Mouse (Mus musculus) lung, adult 2 months (tissue): ENCODE measurements around the gene Serpinh1. TPM values are rescaled to one million over a fixed set of nuclear protein-coding genes. Genes with fewer than 3 reads are reported as not detected.

Experiments used
- DNase-seq: peaks from one replicate; pipeline ENCODE4 v3.0.0; 2022
- H3K4me1 ChIP-seq: fragments of 200-500 bp; 2 replicates; pipeline ENCODE4 v1.6.1; 2011; ENCODE audit warnings: low read length; ENCODE audit not compliant: control insufficient read depth, insufficient read depth
- H3K4me3 ChIP-seq: fragments of 200-500 bp; replicated peaks from 2 replicates; pipeline ENCODE3; 2011; ENCODE audit warnings: low read depth, mild to moderate bottlenecking, control low read depth, low read length; ENCODE audit errors: extremely low read depth
- CTCF ChIP-seq: fragments of 200-500 bp; IDR thresholded peaks from 2 replicates; pipeline ENCODE4 v1.5.1; 2011; ENCODE audit warnings: mild to moderate bottlenecking, low read length, control low read depth; ENCODE audit not compliant: insufficient read depth
- POLR2A ChIP-seq: fragments of 200-500 bp; IDR thresholded peaks from 2 replicates; pipeline ENCODE4 v1.6.1; 2011; ENCODE audit warnings: low read depth, mild to moderate bottlenecking, control low read depth, low read length, borderline replicate concordance; ENCODE audit errors: extremely low read depth
- WGBS: fragments of 180-500 bp; shearing (Covaris S2); methylation state at CpG from one replicate; pipeline ENCODE4 v1.1.7; 2018; 5-methylcytosine and 5-hydroxymethylcytosine counted together
- polyA plus RNA-seq: library from polyadenylated mRNA; depleted of rRNA; stranded (reverse); fragments of >200 nt; gene quantifications from 2 replicates; pipeline ENCODE4 v1.2.3, GENCODE M21; 2012

Serpinh1 gene
- polyA plus RNA-seq, 1 experiment = 388 TPM

GRCm38 (mm10) chr7:99356244-99356930 is 3.3 kb upstream of the Serpinh1 start:
- no peak overlapping the region for H3K4me3 ChIP-seq
- 18% methylated on average over 9 of the region's 9 CpGs for WGBS
- peak; percentile 55 for DNase-seq
- H3K4me1 ChIP-seq = peaks cover 27% of the 10 kb centered on the region
- no peak for TF ChIP-seq CTCF
- TF ChIP-seq POLR2A = no peak

GRCm38 (mm10) chr7:99355731-99356131 is 2.7 kb upstream of the Serpinh1 start:
- Histone ChIP-seq H3K4me1 (peaks cover 31% of the 10 kb centered on the region), H3K4me3 (no peak overlapping the region)
- peak; percentile 71 for DNase-seq
- WGBS = 27% methylated on average over 7 of the region's 7 CpGs
- TF ChIP-seq POLR2A (no peak; the same call in 1 of the 2 replicates), CTCF (no peak)

- TF ChIP-seq CTCF (no peak), POLR2A (peak; percentile 45; the same call in 1 of the 2 replicates)
- Histone ChIP-seq H3K4me1 (peaks cover 30% of the 10 kb centered on the region), H3K4me3 (peak overlapping the region; percentile 95)
- WGBS = 7% methylated on average over 18 of the region's 18 CpGs
- DNase-seq = peak; percentile 59
Observed at GRCm38 (mm10) chr7:99351802-99352517, 1.1 kb downstream of the Serpinh1 start.

- Histone ChIP-seq H3K4me1 (peaks cover 24% of the 10 kb centered on the region), H3K4me3 (peak overlapping the region; percentile 95)
- DNase-seq = no peak
- TF ChIP-seq CTCF (no peak), POLR2A (no peak)
- 15% methylated on average over 12 of the region's 12 CpGs for WGBS
Observed at GRCm38 (mm10) chr7:99351104-99351801, 1.8 kb downstream of the Serpinh1 start.

- DNase-seq = no peak
- no peak overlapping the region for H3K4me3 ChIP-seq
- peaks cover 14% of the 10 kb centered on the region; the same call in 1 of the 2 replicates for H3K4me1 ChIP-seq
- 48% methylated on average over 9 of the region's 9 CpGs for WGBS
- TF ChIP-seq POLR2A (no peak), CTCF (no peak)
Observed at GRCm38 (mm10) chr7:99349782-99350720, 3.0 kb downstream of the Serpinh1 start.

- TF ChIP-seq POLR2A = no peak
- TF ChIP-seq CTCF = no peak
- peaks cover 14% of the 10 kb centered on the region; the same call in 1 of the 2 replicates for H3K4me1 ChIP-seq
- 87% methylated on average over 26 of the region's 26 CpGs for WGBS
- H3K4me3 ChIP-seq = no peak overlapping the region
- no peak for DNase-seq
Observed at GRCm38 (mm10) chr7:99348883-99349282, 4.2 kb downstream of the Serpinh1 start.

DNA sequence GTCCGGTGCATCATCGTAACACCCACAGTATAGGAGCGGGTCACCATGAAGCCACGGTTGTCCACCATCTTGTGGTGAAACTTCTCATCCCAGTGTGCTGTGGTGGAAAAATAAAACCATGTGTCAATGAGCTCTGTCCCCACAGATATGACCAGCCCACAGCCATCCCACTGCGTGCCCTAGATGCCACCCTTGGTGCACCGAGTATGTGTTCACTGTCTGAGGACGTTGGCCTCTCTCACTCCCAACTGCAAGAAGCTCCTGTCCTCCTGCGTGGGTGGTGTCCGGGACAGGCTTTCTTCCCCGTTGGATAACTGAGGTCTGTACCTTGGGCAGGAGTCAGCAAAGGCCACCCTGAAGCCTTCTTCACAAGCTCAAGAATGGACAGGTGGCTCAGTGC is 5.8 kb downstream of the Serpinh1 start:
- Histone ChIP-seq H3K4me3 (no peak overlapping the region), H3K4me1 (peaks cover 11% of the 10 kb centered on the region; the same call in 1 of the 2 replicates)
- TF ChIP-seq POLR2A = no peak
- no peak for TF ChIP-seq CTCF
- DNase-seq = no peak
- WGBS = 90% methylated on average over 10 of the region's 10 CpGs

DNA sequence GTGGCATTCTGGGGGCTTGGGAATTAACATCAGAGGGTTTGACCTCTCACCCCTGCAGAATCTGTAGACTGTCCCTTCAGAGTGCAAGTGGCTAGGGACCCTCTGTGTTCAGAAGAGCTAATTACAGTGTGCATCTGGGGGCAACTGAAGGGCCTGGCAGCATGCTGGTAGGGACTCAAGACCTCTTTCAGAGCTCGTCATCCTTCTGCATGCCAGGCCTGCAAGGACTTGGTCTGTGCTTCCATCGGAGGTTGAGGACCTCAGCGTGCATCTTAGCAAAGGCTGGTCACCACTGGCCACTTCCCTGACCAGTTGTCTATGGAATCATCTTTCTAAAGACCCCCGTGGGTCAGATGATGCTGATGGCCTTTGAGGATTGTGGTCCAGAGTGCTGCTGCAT is 9.5 kb downstream of the Serpinh1 start:
- DNase-seq = no peak
- TF ChIP-seq POLR2A (no peak), CTCF (no peak)
- 75% methylated on average over 4 of the region's 4 CpGs for WGBS
- Histone ChIP-seq H3K4me3 (no peak overlapping the region), H3K4me1 (no peaks in the 10 kb centered on the region)

DNA sequence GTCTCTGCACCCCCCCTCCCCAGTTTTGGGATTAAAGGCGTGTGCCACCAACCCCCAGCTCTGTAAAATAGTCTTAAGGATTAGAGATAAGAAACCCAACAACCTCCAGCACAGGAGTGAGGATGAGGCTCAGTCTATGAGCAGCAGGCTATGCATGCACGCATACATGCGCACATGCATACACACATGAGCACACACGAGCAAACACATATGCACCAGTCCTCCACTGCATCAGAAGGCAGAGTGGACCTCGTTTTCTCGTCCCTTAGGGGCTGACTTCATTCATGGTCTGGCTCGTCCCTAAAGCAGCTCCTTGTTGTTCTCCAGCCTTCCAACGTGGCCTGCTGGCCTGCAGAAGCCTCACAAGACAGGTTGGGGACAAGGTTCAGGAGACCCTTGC is 12.3 kb downstream of the Serpinh1 start:
- Histone ChIP-seq H3K4me3 (no peak overlapping the region), H3K4me1 (no peaks in the 10 kb centered on the region)
- DNase-seq = no peak
- WGBS = 78% methylated on average over 8 of the region's 8 CpGs
- TF ChIP-seq CTCF = no peak
- no peak for TF ChIP-seq POLR2A
